Mouse (Mus musculus) hindbrain, embryonic 14.5 days (tissue): ENCODE results near the gene Emc3. TPM values are rescaled to one million over a fixed set of nuclear protein-coding genes. Genes with fewer than 3 reads are reported as not detected.

Experiments used
- ATAC-seq: fragments of 200-750 bp; cut with Nextera tagmentation; 2 replicates; pipeline ENCODE4 v1.8.0; 2017; ENCODE audit warnings: moderate number of reproducible peaks, mild to moderate bottlenecking, moderate TSS enrichment, moderate library complexity; ENCODE audit not compliant: low FRiP score
- DNase-seq: peaks from one replicate; pipeline ENCODE4 v3.0.0-alpha.2; 2015; ENCODE audit warnings: low spot score
- H3K27ac ChIP-seq: fragments of 300-500 bp; sonication (generic); 2 replicates; pipeline ENCODE4 v1.5.1; 2014; ENCODE audit warnings: mild to moderate bottlenecking, moderate library complexity
- H3K27me3 ChIP-seq: fragments of 300-500 bp; sonication (generic); 2 replicates; pipeline ENCODE4 v1.6.1; 2014; ENCODE audit warnings: mild to moderate bottlenecking, low read length, mixed read lengths; ENCODE audit not compliant: control insufficient read depth, insufficient read depth
- H3K36me3 ChIP-seq: fragments of 300-500 bp; sonication (generic); replicated peaks from 2 replicates; pipeline ENCODE4 v1.6.1; 2014; ENCODE audit not compliant: control insufficient read depth, insufficient read depth
- H3K4me1 ChIP-seq: fragments of 300-500 bp; sonication (generic); replicated peaks from 2 replicates; pipeline ENCODE4 v1.6.1; 2014; ENCODE audit warnings: antibody characterized with exemption, low read length, mixed read lengths; ENCODE audit not compliant: control insufficient read depth, insufficient read depth
- H3K4me2 ChIP-seq: fragments of 300-500 bp; sonication (generic); replicated peaks from 2 replicates; pipeline ENCODE4 v1.6.1; 2014; ENCODE audit warnings: mild to moderate bottlenecking, moderate library complexity
- H3K4me3 ChIP-seq: fragments of 300-500 bp; sonication (generic); replicated peaks from 2 replicates; pipeline ENCODE4 v1.5.1; 2014; ENCODE audit warnings: mild to moderate bottlenecking, low read length
- H3K9ac ChIP-seq: fragments of 300-500 bp; sonication (generic); 2 replicates; pipeline ENCODE4 v1.6.1; 2014
- H3K9me3 ChIP-seq: fragments of 300-500 bp; sonication (generic); 2 replicates; pipeline ENCODE4 v1.6.1; 2016; ENCODE audit warnings: low read length; ENCODE audit not compliant: control insufficient read depth
- WGBS: fragments of 180-500 bp; shearing (Covaris S2); extraction: QIAGEN DNeasy Blood & Tissue Kit; methylation state at CpG from one replicate; pipeline ENCODE4 v1.1.7; 2014; 5-methylcytosine and 5-hydroxymethylcytosine counted together
- polyA plus RNA-seq: library from polyadenylated mRNA; unstranded; fragments of >200 nt; fragmentation: Nextera tagmentation; extraction: Ambion mirVana; gene quantifications from 2 replicates; pipeline ENCODE4 v1.2.1, GENCODE M21; 2014

The Emc3 gene
- 107 and 119 TPM in 2 replicates for polyA plus RNA-seq

GRCm38 (mm10) chr6:113530932-113531839 is at the start of gene Emc3, which contains the start of gene Fancd2:
TSS of gene Emc3 (minus strand) at chr6:113531652.
TSS of gene Fancd2 (plus strand) at chr6:113531682.
- H3K36me3 ChIP-seq, result no peaks in the 10 kb centered on the region
- peak within 1 kb of the TSS; percentile 94 for H3K4me3 ChIP-seq
- H3K27ac ChIP-seq, result peak within 1 kb of the TSS; percentile 77
- 1% methylated on average over 47 of the region's 47 CpGs for WGBS
- H3K9me3 ChIP-seq, result no peaks in the 10 kb centered on the region
- H3K27me3 ChIP-seq, result no peaks in the 10 kb centered on the region
- peak within 1 kb of the TSS; percentile 73 for H3K9ac ChIP-seq
- ATAC-seq (peak; percentile 91), DNase-seq (peak; percentile 99)
- peak within 1 kb of the TSS; percentile 85 for H3K4me2 ChIP-seq
- H3K4me1 ChIP-seq, result peaks cover 12% of the 10 kb centered on the region

GRCm38 (mm10) chr6:113579306-113579705 is 47.9 kb upstream of the Emc3 start:
- Histone ChIP-seq H3K27me3 (no peaks in the 10 kb centered on the region), H3K27ac (no peak overlapping the region), H3K9me3 (no peaks in the 10 kb centered on the region), H3K4me3 (no peak overlapping the region), H3K4me1 (no peaks in the 10 kb centered on the region), H3K36me3 (no peaks in the 10 kb centered on the region), H3K4me2 (no peak overlapping the region), H3K9ac (no peak overlapping the region)
- no peak for ATAC-seq
- DNase-seq, result no peak
- WGBS, result 92% methylated on average over 3 of the region's 3 CpGs

- no peak for ATAC-seq
- Histone ChIP-seq H3K4me3 (no peak overlapping the region), H3K27ac (no peak overlapping the region), H3K4me1 (no peaks in the 10 kb centered on the region), H3K36me3 (no peaks in the 10 kb centered on the region), H3K27me3 (no peaks in the 10 kb centered on the region), H3K4me2 (no peak overlapping the region), H3K9ac (no peak overlapping the region), H3K9me3 (no peaks in the 10 kb centered on the region)
- no peak for DNase-seq
- 97% methylated on average over 6 of the region's 6 CpGs for WGBS
Measured at GRCm38 (mm10) chr6:113576044-113576443, 44.6 kb upstream of the Emc3 start.

- Histone ChIP-seq H3K9ac (no peak overlapping the region), H3K27ac (no peak overlapping the region), H3K4me1 (no peaks in the 10 kb centered on the region), H3K4me3 (no peak overlapping the region), H3K36me3 (no peaks in the 10 kb centered on the region), H3K9me3 (no peaks in the 10 kb centered on the region), H3K27me3 (no peaks in the 10 kb centered on the region), H3K4me2 (no peak overlapping the region)
- 86% methylated on average over 1 of the region's 1 CpGs for WGBS
- no peak for DNase-seq
- ATAC-seq, result no peak
Measured at GRCm38 (mm10) chr6:113564557-113564956, 33.1 kb upstream of the Emc3 start.

GRCm38 (mm10) chr6:113559736-113560135 is 28.3 kb upstream of the Emc3 start:
- WGBS, result 63% methylated on average over 6 of the region's 6 CpGs
- Histone ChIP-seq H3K36me3 (no peaks in the 10 kb centered on the region), H3K27ac (no peak overlapping the region), H3K9me3 (no peaks in the 10 kb centered on the region), H3K4me2 (no peak overlapping the region), H3K4me3 (no peak overlapping the region), H3K9ac (no peak overlapping the region), H3K27me3 (no peaks in the 10 kb centered on the region), H3K4me1 (no peaks in the 10 kb centered on the region)
- ATAC-seq (no peak), DNase-seq (no peak)

GRCm38 (mm10) chr6:113543906-113544481 is 12.5 kb upstream of the Emc3 start:
- no peaks in the 10 kb centered on the region for H3K9me3 ChIP-seq
- no peak overlapping the region for H3K27ac ChIP-seq
- ATAC-seq, result no peak
- no peaks in the 10 kb centered on the region for H3K36me3 ChIP-seq
- H3K4me2 ChIP-seq, result no peak overlapping the region
- WGBS, result 93% methylated on average over 9 of the region's 12 CpGs
- H3K9ac ChIP-seq, result no peak overlapping the region
- no peak overlapping the region for H3K4me3 ChIP-seq
- no peak for DNase-seq
- no peaks in the 10 kb centered on the region for H3K27me3 ChIP-seq
- no peaks in the 10 kb centered on the region for H3K4me1 ChIP-seq

GRCm38 (mm10) chr6:113541610-113542009 is 10.2 kb upstream of the Emc3 start:
- Histone ChIP-seq H3K4me1 (no peaks in the 10 kb centered on the region), H3K9me3 (no peaks in the 10 kb centered on the region), H3K27me3 (no peaks in the 10 kb centered on the region), H3K4me2 (no peak overlapping the region), H3K27ac (no peak overlapping the region), H3K9ac (no peak overlapping the region), H3K36me3 (no peaks in the 10 kb centered on the region), H3K4me3 (no peak overlapping the region)
- WGBS, result 87% methylated on average over 6 of the region's 6 CpGs
- no peak for DNase-seq
- no peak for ATAC-seq

- DNase-seq, result no peak
Measured at GRCm38 (mm10) chr6:113534886-113535285, 3.4 kb upstream of the Emc3 start.

GRCm38 (mm10) chr6:113531840-113532404 is 470 bp upstream of the Emc3 start:
- no peaks in the 10 kb centered on the region for H3K36me3 ChIP-seq
- DNase-seq (no peak), ATAC-seq (no peak)
- 0 out of 2 replicates have a peak overlapping the region, but pooled peaks have one; percentile 77 for H3K27ac ChIP-seq
- H3K4me2 ChIP-seq, result peak overlapping the region; percentile 85
- H3K9me3 ChIP-seq, result no peaks in the 10 kb centered on the region
- H3K9ac ChIP-seq, result peak overlapping the region; percentile 73
- peaks cover 12% of the 10 kb centered on the region for H3K4me1 ChIP-seq
- peak overlapping the region; percentile 94 for H3K4me3 ChIP-seq
- 8% methylated on average over 7 of the region's 7 CpGs for whole genome bisulfite sequencing
- H3K27me3 ChIP-seq, result no peaks in the 10 kb centered on the region

More at GRCm38 (mm10) chr6:113534886-113535285, 3.4 kb upstream of the Emc3 start:
- no peaks in the 10 kb centered on the region for H3K9me3 ChIP-seq
- no peak overlapping the region for H3K4me3 ChIP-seq
- ATAC-seq, result no peak
- 88% methylated on average over 7 of the region's 7 CpGs for WGBS
- no peak overlapping the region for H3K27ac ChIP-seq
- H3K36me3 ChIP-seq, result no peaks in the 10 kb centered on the region
- no peak overlapping the region for H3K9ac ChIP-seq
- H3K4me1 ChIP-seq, result peaks cover 9% of the 10 kb centered on the region
- no peaks in the 10 kb centered on the region for H3K27me3 ChIP-seq
- H3K4me2 ChIP-seq, result no peak overlapping the region
